Mouse (Mus musculus): ENCODE data around the gene Ddx46.

The Ddx46 gene

DNA sequence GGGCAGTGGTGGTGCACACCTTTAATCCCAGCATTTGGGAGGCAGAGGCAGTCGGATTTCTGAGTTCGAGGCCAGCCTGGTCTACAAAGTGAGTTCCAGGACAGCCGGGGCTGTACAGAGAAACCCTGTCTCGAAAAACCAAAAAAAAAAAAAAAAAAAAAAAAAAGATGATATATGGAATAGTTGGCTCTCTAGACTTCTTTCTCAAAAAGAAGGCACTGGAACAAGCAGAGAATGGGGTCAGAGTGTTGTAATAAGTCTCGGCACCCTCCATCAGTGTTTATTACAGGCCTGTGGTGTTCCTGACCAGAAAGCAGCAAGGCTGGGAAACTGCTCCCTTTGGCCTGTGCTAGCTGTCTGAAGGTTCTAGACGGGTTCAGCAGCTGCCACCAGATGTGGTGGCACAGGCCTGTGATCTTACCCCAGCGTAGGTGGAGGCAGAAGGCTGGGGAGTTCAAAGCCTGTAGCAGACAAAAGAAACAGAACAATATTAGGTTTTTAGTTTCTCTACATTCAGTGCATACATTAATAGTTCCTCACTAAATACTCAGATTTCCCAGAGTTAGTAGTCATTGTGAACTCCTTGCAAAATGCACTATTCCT, 81.2 kb downstream of the Ddx46 start:
- in situ Hi-C loops (cut with MboI, MseI) = no loop called here

DNA sequence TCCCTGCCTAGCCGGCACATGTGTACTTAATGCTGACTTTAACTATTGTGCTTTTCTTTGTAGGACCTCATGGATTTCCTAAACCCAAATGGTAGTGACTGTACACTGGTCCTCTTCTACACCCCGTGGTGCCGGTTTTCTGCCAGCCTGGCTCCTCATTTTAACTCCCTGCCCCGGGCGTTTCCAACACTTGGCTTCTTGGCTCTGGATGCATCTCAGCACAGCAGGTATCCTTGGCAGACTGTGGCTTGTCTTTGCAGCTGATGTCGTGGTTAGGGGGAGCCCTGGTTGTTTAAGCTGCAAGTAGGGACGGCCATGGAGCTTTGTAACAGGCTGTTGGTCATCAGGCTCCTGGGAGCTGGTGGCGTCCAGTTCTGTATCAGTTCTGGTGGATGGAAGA, 86.7 kb downstream of the Ddx46 start:
- in situ Hi-C loops (cut with MboI, MseI) = no loop called here

GRCm38 (mm10) chr13:55721995-55722394, 87.2 kb downstream of the Ddx46 start:
- in situ Hi-C loops (cut with MboI, MseI) = no loop called here

- in situ Hi-C loops (cut with MboI, MseI) = no loop called here
Measured at GRCm38 (mm10) chr13:55726598-55727119, 91.8 kb downstream of the Ddx46 start.

DNA sequence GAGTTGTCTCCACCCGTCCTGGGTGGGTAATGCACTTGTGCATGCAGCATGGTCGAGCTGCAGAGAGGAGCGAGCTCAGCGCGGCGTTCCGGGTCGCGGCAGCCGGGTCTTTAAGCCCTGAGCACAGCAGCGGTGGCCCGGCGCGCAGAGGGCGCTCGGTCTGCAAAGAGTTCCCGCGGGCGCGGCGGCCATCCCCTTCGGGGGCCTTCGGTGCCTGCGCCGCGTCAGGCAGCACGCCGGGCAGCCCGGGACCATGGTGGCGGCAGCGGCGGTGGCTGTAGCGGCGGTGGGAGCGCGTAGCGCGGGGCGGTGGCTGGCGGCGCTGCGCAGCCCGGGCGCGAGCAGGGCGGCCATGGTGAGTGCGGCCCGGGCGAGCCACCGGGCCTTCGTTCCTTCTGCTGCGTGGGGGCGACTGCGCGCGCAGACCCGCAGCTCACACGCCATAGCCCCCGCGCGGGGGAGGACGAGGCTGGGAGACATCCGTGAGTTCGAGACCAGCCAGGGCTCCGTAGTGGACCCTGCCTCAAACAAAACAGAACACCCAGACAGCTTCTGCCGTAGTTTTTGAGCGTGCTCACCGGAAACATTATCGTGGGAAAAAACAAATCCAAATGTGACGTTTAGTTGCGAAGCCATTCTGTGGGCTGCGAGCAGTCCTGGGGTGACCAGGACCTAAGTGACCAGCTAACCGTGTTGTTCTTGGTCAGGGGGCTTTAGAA, 92.5 kb downstream of the Ddx46 start, which contains the start of gene Pcbd2:
Gene Pcbd2 (plus strand): TSS at position 249 of the 719 bp plus-strand sequence.
- in situ Hi-C loops (cut with MboI, MseI) = no loop called here

DNA sequence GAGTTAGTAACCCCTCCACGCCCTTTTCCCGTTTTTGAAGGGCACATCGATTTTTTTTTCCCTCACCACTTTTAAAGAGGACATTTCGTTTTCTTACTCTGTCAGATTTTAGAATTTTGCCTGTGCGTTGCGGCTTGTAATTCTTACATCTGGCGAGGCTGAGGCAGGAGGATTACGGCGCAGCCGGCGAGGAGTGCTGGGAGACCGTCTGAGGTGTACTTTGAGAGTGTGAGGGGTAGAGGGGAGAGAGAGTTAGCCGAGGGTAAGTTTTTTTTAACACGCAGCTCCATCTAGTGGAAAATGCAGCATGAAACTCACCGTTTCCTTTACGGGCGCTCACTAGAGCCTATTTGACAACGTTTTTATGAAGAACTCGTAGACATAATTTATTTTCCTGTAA, 93.0 kb downstream of the Ddx46 start:
- in situ Hi-C loops (cut with MboI, MseI) = no loop called here

DNA sequence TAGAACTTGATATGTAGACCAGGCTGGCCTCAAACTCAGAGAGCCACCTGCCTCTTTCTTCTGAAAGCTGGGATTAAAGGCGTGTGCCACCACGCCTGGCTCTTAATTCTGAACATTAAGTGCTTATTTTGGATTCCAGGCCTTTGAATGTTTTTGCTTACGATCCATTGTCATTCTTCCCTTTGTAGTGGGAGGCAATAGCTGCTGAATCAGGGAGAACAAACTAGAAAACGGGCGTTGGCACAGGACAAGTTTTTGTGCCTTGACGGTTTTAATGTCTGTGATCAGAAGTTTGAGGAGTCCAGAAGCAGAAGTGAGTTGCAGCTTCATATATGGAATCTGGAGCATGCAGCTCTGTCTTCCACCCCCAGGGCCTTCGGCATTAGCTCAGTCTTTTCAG, 95.9 kb downstream of the Ddx46 start:
- in situ Hi-C loops (cut with MboI, MseI) = no loop called here
